Mouse (Mus musculus) intestine, embryonic 14.5 days (tissue): ENCODE results near the gene Nrcam. TPM values are rescaled to one million over a fixed set of nuclear protein-coding genes. Genes with fewer than 3 reads are reported as not detected.
A peak's percentile ranks its signal among the peaks of the same experiment; 100 is the strongest.

Source experiments
- ATAC-seq: fragments of 200-750 bp; cut with Nextera tagmentation; replicated peaks from 2 replicates; pipeline ENCODE4 v1.8.0; 2017; ENCODE audit warnings: low read depth, moderate number of reproducible peaks, moderate TSS enrichment, moderate library complexity; ENCODE audit not compliant: low FRiP score, low TSS enrichment
- DNase-seq: peaks from one replicate; pipeline ENCODE4 v3.0.0-alpha.2; 2018; ENCODE audit warnings: low spot score
- H3K27ac ChIP-seq: fragments of 300-500 bp; sonication (generic); 2 replicates; pipeline ENCODE4 v1.5.1; 2014; ENCODE audit warnings: low read depth, mild to moderate bottlenecking, control low read depth
- H3K27me3 ChIP-seq: fragments of 300-500 bp; sonication (generic); replicated peaks from 2 replicates; pipeline ENCODE4 v1.6.1; 2014; ENCODE audit warnings: low read length, control low read depth; ENCODE audit not compliant: control insufficient read depth, insufficient read depth
- H3K36me3 ChIP-seq: fragments of 300-500 bp; sonication (generic); 2 replicates; pipeline ENCODE4 v1.6.1; 2014; ENCODE audit warnings: low read length, control low read depth; ENCODE audit not compliant: control insufficient read depth, insufficient read depth
- H3K4me1 ChIP-seq: fragments of 300-500 bp; sonication (generic); replicated peaks from 2 replicates; pipeline ENCODE4 v1.6.1; 2014; ENCODE audit warnings: low read length, control low read depth, mixed read lengths; ENCODE audit not compliant: control insufficient read depth, insufficient read depth
- H3K4me2 ChIP-seq: fragments of 300-500 bp; sonication (generic); 2 replicates; pipeline ENCODE4 v1.6.1; 2014; ENCODE audit warnings: low read length
- H3K4me3 ChIP-seq: fragments of 300-500 bp; sonication (generic); 2 replicates; pipeline ENCODE4 v1.5.1; 2014; ENCODE audit warnings: low read depth, low read length, control low read depth, mixed read lengths
- H3K9ac ChIP-seq: fragments of 300-500 bp; sonication (generic); 2 replicates; pipeline ENCODE4 v1.6.1; 2014; ENCODE audit warnings: mild to moderate bottlenecking, low read length
- H3K9me3 ChIP-seq: fragments of 300-500 bp; sonication (generic); 2 replicates; pipeline ENCODE4 v1.6.1; 2016; ENCODE audit warnings: low read length, control low read depth; ENCODE audit not compliant: control insufficient read depth
- WGBS: fragments of 180-500 bp; shearing (Covaris S2); extraction: QIAGEN DNeasy Blood & Tissue Kit; methylation state at CpG from one replicate; pipeline ENCODE4 v1.1.7; 2014; 5-methylcytosine and 5-hydroxymethylcytosine counted together
- polyA plus RNA-seq: library from polyadenylated mRNA; unstranded; fragments of >200 nt; fragmentation: Nextera tagmentation; extraction: Ambion mirVana; gene quantifications from 2 replicates; pipeline ENCODE4 v1.2.1, GENCODE M21; 2014

Gene Nrcam
- polyA plus RNA-seq, 1 experiment from 2014 or later, result 5.2 TPM

DNA sequence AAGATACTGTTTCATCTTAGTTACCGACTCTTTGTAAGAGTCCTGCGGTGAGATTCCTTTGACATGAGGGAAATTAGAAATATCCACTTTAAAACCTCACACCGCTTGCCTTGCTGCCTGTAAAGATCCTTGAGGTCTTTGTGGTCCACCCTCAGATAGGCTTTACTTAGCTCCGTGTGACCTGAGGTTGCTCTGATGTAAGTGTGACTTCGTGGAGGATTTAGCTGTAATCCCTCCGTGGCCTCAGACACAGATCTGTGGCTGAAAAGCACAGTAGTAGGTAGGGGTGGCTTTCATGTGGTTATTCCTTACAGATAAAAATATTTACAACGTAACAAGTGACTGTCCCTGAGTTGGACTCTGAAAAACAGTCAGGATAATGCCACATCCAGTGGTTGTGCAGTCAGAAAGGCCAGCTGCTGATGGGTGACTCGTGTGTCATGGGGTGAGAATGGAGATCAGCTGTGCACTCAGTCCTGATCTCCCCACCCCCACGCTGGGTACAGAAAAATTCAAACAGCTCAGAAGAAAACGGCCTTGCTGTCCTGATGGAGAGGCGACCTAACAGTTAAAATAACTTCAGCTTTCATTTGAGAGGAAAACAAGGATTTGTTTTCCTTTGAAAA lies 199.8 kb downstream of the Nrcam start:
- ATAC-seq, result no peak
- 51% methylated on average over 11 of the region's 11 CpGs for WGBS

DNA sequence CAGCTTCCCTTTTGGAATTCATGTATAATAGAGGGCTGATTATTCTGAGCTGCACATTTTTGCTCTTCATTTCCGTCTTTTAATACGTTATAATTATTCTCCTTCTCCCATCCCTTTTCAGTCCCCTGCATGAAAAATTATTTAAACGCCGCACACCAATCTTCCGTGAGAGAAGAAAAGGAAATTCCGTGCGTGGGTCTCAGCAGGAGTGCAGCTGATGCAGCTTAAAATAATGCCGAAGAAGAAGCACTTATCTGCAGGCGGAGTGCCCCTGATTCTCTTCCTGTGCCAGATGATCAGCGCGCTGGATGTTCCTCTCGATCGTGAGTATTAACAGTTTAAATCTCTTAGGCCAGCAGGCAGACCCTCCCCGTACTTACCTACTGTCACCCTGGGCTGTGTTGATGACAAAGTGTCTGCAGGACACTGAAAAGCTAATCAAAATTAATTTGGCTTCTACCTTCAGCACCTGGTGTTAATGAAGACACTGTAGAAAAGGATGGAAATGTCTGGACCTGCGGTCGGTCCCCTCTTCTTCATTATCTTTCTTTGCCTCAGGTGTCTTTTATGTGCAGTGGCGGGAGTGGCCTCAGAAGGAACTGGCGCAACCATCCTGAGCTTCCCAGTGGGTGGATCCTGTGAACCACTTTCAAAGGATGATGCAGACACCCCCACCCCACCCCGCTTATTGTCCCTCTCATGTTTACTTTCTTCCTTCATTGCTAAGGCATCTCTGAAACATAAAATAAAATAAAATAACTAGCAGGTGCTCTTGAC lies 203.8 kb downstream of the Nrcam start:
- Histone ChIP-seq H3K27me3 (no peaks in the 10 kb centered on the region), H3K36me3 (no peaks in the 10 kb centered on the region), H3K9me3 (no peaks in the 10 kb centered on the region), H3K4me2 (no peak overlapping the region), H3K9ac (no peak overlapping the region), H3K27ac (no peak overlapping the region), H3K4me3 (no peak overlapping the region), H3K4me1 (no peaks in the 10 kb centered on the region)
- ATAC-seq (no peak), DNase-seq (no peak)
- 76% methylated on average over 19 of the region's 19 CpGs for WGBS

More for the DNA sequence above, 199.8 kb downstream of the Nrcam start:
- Histone ChIP-seq H3K4me1 (no peaks in the 10 kb centered on the region), H3K36me3 (no peaks in the 10 kb centered on the region), H3K4me3 (no peak overlapping the region), H3K4me2 (no peak overlapping the region), H3K9me3 (no peaks in the 10 kb centered on the region), H3K27ac (no peak overlapping the region), H3K9ac (no peak overlapping the region), H3K27me3 (no peaks in the 10 kb centered on the region)
- no peak for DNase-seq

- 86% methylated on average over 7 of the region's 7 CpGs for WGBS
- no peak for ATAC-seq
- Histone ChIP-seq H3K36me3 (no peaks in the 10 kb centered on the region), H3K4me2 (no peak overlapping the region), H3K4me3 (no peak overlapping the region), H3K9me3 (no peaks in the 10 kb centered on the region), H3K27ac (no peak overlapping the region), H3K27me3 (no peaks in the 10 kb centered on the region), H3K9ac (no peak overlapping the region), H3K4me1 (no peaks in the 10 kb centered on the region)
- no peak for DNase-seq
Measured at GRCm38 (mm10) chr12:44534100-44534633, 205.5 kb downstream of the Nrcam start.

DNA sequence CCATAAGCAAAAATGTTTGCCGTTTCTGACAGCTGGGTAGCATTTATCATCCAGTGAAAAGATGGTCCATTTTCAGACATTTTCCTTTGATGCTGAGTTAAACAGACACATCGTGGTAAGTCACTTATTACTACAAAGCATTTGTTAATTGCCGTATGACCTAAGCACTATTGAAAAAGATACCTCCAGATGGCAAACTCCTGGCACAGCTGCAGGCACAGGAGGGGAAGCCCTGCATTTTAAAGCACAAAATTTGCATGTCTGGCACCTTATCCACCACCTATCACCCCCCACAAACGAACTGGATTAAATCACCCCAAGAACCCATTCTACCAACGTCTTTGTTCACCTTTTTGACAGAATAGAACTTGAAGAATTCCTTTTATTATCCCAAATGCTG lies 206.9 kb downstream of the Nrcam start:
- ATAC-seq, result no peak
- WGBS, result 21% methylated on average over 5 of the region's 5 CpGs
- Histone ChIP-seq H3K4me3 (no peak overlapping the region), H3K27me3 (no peaks in the 10 kb centered on the region), H3K4me2 (no peak overlapping the region), H3K9ac (no peak overlapping the region), H3K4me1 (no peaks in the 10 kb centered on the region), H3K27ac (no peak overlapping the region), H3K36me3 (no peaks in the 10 kb centered on the region), H3K9me3 (no peaks in the 10 kb centered on the region)
- DNase-seq, result no peak

DNA sequence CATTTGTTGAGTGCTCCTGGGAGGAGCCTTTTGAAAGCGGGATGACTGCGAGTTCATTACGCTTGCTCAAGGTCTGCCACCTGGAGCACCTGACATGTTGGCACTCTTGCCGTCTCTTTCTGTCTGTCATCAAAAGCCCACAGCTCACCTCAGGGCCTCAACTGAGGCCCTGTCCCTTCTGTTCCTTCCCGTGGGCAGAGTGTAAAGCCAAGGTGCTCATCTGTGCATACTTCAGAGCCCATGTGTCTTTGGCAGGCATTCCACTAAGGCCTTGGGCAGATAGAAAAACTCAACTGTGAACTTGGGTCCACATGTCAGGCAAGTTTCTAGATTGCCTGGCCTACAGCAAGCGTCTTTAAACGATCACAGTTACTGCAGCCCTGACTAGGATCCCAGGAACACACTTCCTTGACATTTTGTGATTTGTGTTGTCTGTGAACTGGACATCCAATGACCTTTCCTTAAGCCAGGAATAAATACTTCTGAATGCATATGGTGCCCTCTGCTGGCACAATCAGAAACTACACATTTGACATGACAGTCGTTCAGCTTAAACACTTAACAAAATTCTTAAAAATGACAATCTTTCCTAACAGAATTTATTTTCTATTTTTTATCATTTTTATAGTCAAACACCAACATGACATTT lies 219.2 kb downstream of the Nrcam start:
- DNase-seq (peak; percentile 89), ATAC-seq (no peak)
- no peaks in the 10 kb centered on the region for H3K36me3 ChIP-seq
- H3K4me3 ChIP-seq, result no peak overlapping the region
- H3K27me3 ChIP-seq, result no peaks in the 10 kb centered on the region
- 49% methylated on average over 8 of the region's 8 CpGs for WGBS
- H3K4me2 ChIP-seq, result no peak overlapping the region
- H3K27ac ChIP-seq, result no peak overlapping the region
- no peak overlapping the region for H3K9ac ChIP-seq
- H3K9me3 ChIP-seq, result no peaks in the 10 kb centered on the region
- H3K4me1 ChIP-seq, result no peaks in the 10 kb centered on the region

DNA sequence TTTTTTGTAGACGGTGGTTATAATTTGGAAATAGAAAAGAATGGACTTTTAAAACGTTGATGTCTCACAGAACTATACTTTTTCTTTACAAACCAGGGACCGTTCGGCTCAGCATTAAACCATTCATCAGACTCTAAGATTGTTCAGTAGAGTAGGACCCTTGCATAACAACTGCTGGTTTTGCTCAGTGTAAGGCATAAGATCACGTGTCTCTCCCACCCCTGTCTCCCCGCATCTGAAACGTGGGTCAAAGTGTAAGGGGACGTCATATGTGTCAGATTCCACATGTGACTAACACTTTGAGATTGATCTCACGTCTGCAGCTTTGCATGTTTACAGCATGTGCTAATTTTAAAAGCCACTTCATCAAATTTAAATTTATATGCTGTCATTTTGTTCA lies 219.8 kb downstream of the Nrcam start:
- H3K4me2 ChIP-seq, result no peak overlapping the region
- H3K27ac ChIP-seq, result no peak overlapping the region
- 51% methylated on average over 9 of the region's 9 CpGs for WGBS
- H3K27me3 ChIP-seq, result no peaks in the 10 kb centered on the region
- DNase-seq (no peak), ATAC-seq (no peak)
- H3K9ac ChIP-seq, result no peak overlapping the region
- no peaks in the 10 kb centered on the region for H3K9me3 ChIP-seq
- H3K36me3 ChIP-seq, result no peaks in the 10 kb centered on the region
- H3K4me3 ChIP-seq, result no peak overlapping the region
- no peaks in the 10 kb centered on the region for H3K4me1 ChIP-seq

DNA sequence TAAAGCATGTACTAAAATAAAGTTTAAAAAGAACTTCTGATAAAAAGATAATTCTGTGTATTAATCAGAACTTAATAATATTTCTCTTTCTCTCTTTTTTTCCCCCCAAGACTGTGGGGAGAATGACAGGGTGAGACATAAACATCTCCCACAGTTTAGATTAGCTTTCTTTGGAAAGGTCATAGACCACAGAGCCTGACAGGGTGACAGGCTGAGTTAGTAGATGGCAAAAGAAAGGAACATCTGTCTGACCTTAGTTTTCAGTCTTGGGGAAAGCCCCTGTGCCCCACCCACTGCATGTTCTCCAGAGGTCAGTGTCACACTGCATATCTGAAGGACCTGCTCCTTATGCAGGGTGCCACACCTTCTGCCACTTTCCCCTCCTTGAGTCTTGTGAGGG lies 222.9 kb downstream of the Nrcam start:
- Histone ChIP-seq H3K27ac (no peak overlapping the region), H3K36me3 (no peaks in the 10 kb centered on the region), H3K27me3 (no peaks in the 10 kb centered on the region), H3K4me1 (no peaks in the 10 kb centered on the region), H3K4me2 (no peak overlapping the region), H3K9ac (no peak overlapping the region), H3K4me3 (no peak overlapping the region), H3K9me3 (no peaks in the 10 kb centered on the region)
- ATAC-seq (no peak), DNase-seq (no peak)

DNA sequence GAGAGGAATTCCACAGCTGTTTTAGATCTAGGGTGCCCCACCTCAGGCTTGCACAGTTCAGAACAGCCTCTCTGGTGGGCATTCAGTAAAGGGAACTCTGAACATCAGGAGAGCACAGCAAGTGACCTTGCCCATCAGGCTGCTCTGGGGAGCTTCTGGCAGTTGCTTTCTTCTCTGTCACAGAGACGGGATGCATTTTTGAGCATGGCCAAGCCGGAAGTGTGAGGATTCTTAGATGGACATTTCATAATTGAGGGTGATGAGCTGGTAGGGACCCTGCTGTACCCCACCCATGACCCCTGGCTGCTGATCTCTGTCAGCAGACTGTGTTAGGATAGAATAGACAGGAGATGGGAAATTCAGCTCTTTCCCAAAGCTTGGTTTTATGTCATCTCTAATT lies 225.4 kb downstream of the Nrcam start:
- no peaks in the 10 kb centered on the region for H3K4me1 ChIP-seq
- H3K36me3 ChIP-seq, result no peaks in the 10 kb centered on the region
- no peaks in the 10 kb centered on the region for H3K9me3 ChIP-seq
- H3K9ac ChIP-seq, result no peak overlapping the region
- H3K4me3 ChIP-seq, result no peak overlapping the region
- H3K4me2 ChIP-seq, result no peak overlapping the region
- no peak overlapping the region for H3K27ac ChIP-seq
- ATAC-seq, result no peak
- no peak for DNase-seq
- no peaks in the 10 kb centered on the region for H3K27me3 ChIP-seq
- WGBS, result 77% methylated on average over 2 of the region's 2 CpGs
